In genomic region chr2:122243671-122244131, GRCm38 (mm10) we compare ENCODE assay signal across 7 mouse cellular contexts. TPM values are rescaled to one million over a fixed set of nuclear protein-coding genes. Genes with fewer than 3 reads are reported as not detected.
DNase-seq lines count a peak whose midpoint lies in the region; ATAC-seq lines count a peak whose summit lies in the region.

No protein-coding gene starts in this region.

- no peaks in the 10 kb centered on the region for H3K36me3 ChIP-seq in intestine, embryonic 16.5 days (ENCODE audit: control insufficient read depth, insufficient read depth, low read length)
- H3K36me3 ChIP-seq in midbrain, embryonic 11.5 days (ENCODE audit: control insufficient read depth, insufficient read depth, low read length), result no peaks in the 10 kb centered on the region

- H3K4me2 ChIP-seq in intestine, embryonic 16.5 days (ENCODE audit: low read depth, low read length), result no peak overlapping the region
- no peak overlapping the region for H3K4me2 ChIP-seq in midbrain, embryonic 11.5 days

- no peaks in the 10 kb centered on the region for H3K9me3 ChIP-seq in intestine, embryonic 16.5 days (ENCODE audit: control insufficient read depth, low read length)
- H3K9me3 ChIP-seq in midbrain, embryonic 11.5 days (ENCODE audit: control insufficient read depth, low read length), result no peaks in the 10 kb centered on the region

- WGBS in intestine, embryonic 16.5 days, result 7% methylated on average over 3 of the region's 3 CpGs
- WGBS in midbrain, embryonic 11.5 days, result 4% methylated on average over 3 of the region's 3 CpGs

- H3K4me3 ChIP-seq in intestine, embryonic 16.5 days (ENCODE audit: low read length), result no peak overlapping the region
- no peak overlapping the region for H3K4me3 ChIP-seq in midbrain, embryonic 11.5 days (ENCODE audit: low read depth, low read length)

- no peak overlapping the region for H3K27ac ChIP-seq in intestine, embryonic 16.5 days (ENCODE audit: low read length)
- H3K27ac ChIP-seq in midbrain, embryonic 11.5 days (ENCODE audit: low read depth, low read length), result no peak overlapping the region

- intact Hi-C loops in left cerebral cortex, postnatal 36 days (cut with DNase I), result loop anchor here (2.0 to 10.0 kb wide), 2 partner anchors 49 to 169 kb away; no protein-coding TSS in a partner anchor

- H3K4me1 ChIP-seq in intestine, embryonic 16.5 days (ENCODE audit: control insufficient read depth, insufficient read depth, low read length), result peaks cover 12% of the 10 kb centered on the region; the same call in 1 of the 2 replicates
- no peaks in the 10 kb centered on the region for H3K4me1 ChIP-seq in midbrain, embryonic 11.5 days (ENCODE audit: control insufficient read depth, insufficient read depth, low read length)

- peak; percentile 60 to 62 for DNase-seq in adrenal gland, adult 18-20 months (ENCODE audit: low spot score in 2 of 2)
- DNase-seq in embryo, embryonic 10.5 days (ENCODE audit: low spot score), result peak; percentile 88
- peak; percentile 58 to 70 for DNase-seq in left cerebral cortex, postnatal 36 days (ENCODE audit: low spot score in 2 of 2)
- DNase-seq in midbrain, embryonic 11.5 days (ENCODE audit: low spot score, missing footprints), result peak; percentile 94
- DNase-seq in right cerebral cortex, postnatal 4 days, result peak; percentile 51

- no peaks in the 10 kb centered on the region for H3K27me3 ChIP-seq in intestine, embryonic 16.5 days (replicated peaks; ENCODE audit: control insufficient read depth, insufficient read depth, low read length)
- H3K27me3 ChIP-seq in midbrain, embryonic 11.5 days (ENCODE audit: control insufficient read depth, insufficient read depth, low read length), result no peaks in the 10 kb centered on the region

- H3K9ac ChIP-seq in intestine, embryonic 16.5 days (ENCODE audit: low read depth, low read length), result no peak overlapping the region
- no peak overlapping the region for H3K9ac ChIP-seq in midbrain, embryonic 11.5 days (ENCODE audit: low read length)

- peak; percentile 95 for ATAC-seq in granulocyte monocyte progenitor cell, adult 5-6 weeks (replicated peaks; ENCODE audit: poor library complexity, severe bottlenecking)
- peak; percentile 44 for ATAC-seq in intestine, embryonic 16.5 days
- peak; percentile 83 for ATAC-seq in midbrain, embryonic 11.5 days (ENCODE audit: low FRiP score)

RNA-seq across cellular contexts. Expression of gene Sord, which starts 9.2 kb away (rescaled TPM):
- total RNA-seq in adrenal gland, adult 18-20 months (2021), result 10 to 100 TPM; 68.2 to 83.0 TPM
- 52.4 and 58.9 TPM in 2 replicates for total RNA-seq in granulocyte monocyte progenitor cell, adult 5-6 weeks (2014; fragmentation: Nextera tagmentation)
- 65.6 and 68.8 TPM in 2 replicates for total RNA-seq in granulocyte monocyte progenitor cell, adult 5-6 weeks (2017)
- polyA plus RNA-seq in intestine, embryonic 16.5 days (2015; fragmentation: Nextera tagmentation; extraction: Ambion mirVana), result 90.2 and 104 TPM in 2 replicates
- 10 to 100 TPM; 16.6 to 20.0 TPM for total RNA-seq in left cerebral cortex, postnatal 36 days (2021)
- polyA plus RNA-seq in midbrain, embryonic 11.5 days (2014; fragmentation: Nextera tagmentation; extraction: Ambion mirVana), result 34.2 and 38.1 TPM in 2 replicates

RNA-seq across cellular contexts. Expression of gene Duox2, which starts 54.5 kb away (rescaled TPM):
- under 1 TPM in 1 of 2 experiments, not detected in 1; 0.13 TPM for total RNA-seq in adrenal gland, adult 18-20 months (2021)
- not detected in 2 replicates for total RNA-seq in granulocyte monocyte progenitor cell, adult 5-6 weeks (2014; fragmentation: Nextera tagmentation)
- not detected in 2 replicates for total RNA-seq in granulocyte monocyte progenitor cell, adult 5-6 weeks (2017)
- polyA plus RNA-seq in intestine, embryonic 16.5 days (2015; fragmentation: Nextera tagmentation; extraction: Ambion mirVana), result 0.06 and 0.07 TPM in 2 replicates
- not detected for total RNA-seq in left cerebral cortex, postnatal 36 days (2021)
- 0.03 TPM in 1 of 2 replicates, not detected in the other for polyA plus RNA-seq in midbrain, embryonic 11.5 days (2014; fragmentation: Nextera tagmentation; extraction: Ambion mirVana)

RNA-seq across cellular contexts. Expression of gene Duoxa2, which starts 55.0 kb away (rescaled TPM):
- not detected for total RNA-seq in adrenal gland, adult 18-20 months (2021)
- total RNA-seq in granulocyte monocyte progenitor cell, adult 5-6 weeks (2014; fragmentation: Nextera tagmentation), result not detected in 2 replicates
- total RNA-seq in granulocyte monocyte progenitor cell, adult 5-6 weeks (2017), result not detected in 2 replicates
- polyA plus RNA-seq in intestine, embryonic 16.5 days (2015; fragmentation: Nextera tagmentation; extraction: Ambion mirVana), result 0.16 and 0.24 TPM in 2 replicates
- not detected for total RNA-seq in left cerebral cortex, postnatal 36 days (2021)
- not detected in 2 replicates for polyA plus RNA-seq in midbrain, embryonic 11.5 days (2014; fragmentation: Nextera tagmentation; extraction: Ambion mirVana)

RNA-seq across cellular contexts. Expression of gene Terb2, which starts 57.6 kb away (rescaled TPM):
- total RNA-seq in adrenal gland, adult 18-20 months (2021), result not detected
- total RNA-seq in granulocyte monocyte progenitor cell, adult 5-6 weeks (2014; fragmentation: Nextera tagmentation), result not detected in 2 replicates
- total RNA-seq in granulocyte monocyte progenitor cell, adult 5-6 weeks (2017), result not detected in 2 replicates
- polyA plus RNA-seq in intestine, embryonic 16.5 days (2015; fragmentation: Nextera tagmentation; extraction: Ambion mirVana), result not detected in 2 replicates
- not detected for total RNA-seq in left cerebral cortex, postnatal 36 days (2021)
- polyA plus RNA-seq in midbrain, embryonic 11.5 days (2014; fragmentation: Nextera tagmentation; extraction: Ambion mirVana), result not detected in 2 replicates

RNA-seq across cellular contexts. Expression of gene Patl2, which starts 57.7 kb away (rescaled TPM):
- not detected for total RNA-seq in adrenal gland, adult 18-20 months (2021)
- total RNA-seq in granulocyte monocyte progenitor cell, adult 5-6 weeks (2014; fragmentation: Nextera tagmentation), result not detected in 2 replicates
- not detected in 2 replicates for total RNA-seq in granulocyte monocyte progenitor cell, adult 5-6 weeks (2017)
- polyA plus RNA-seq in intestine, embryonic 16.5 days (2015; fragmentation: Nextera tagmentation; extraction: Ambion mirVana), result 0.07 TPM in 1 of 2 replicates, not detected in the other
- not detected for total RNA-seq in left cerebral cortex, postnatal 36 days (2021)
- not detected in 2 replicates for polyA plus RNA-seq in midbrain, embryonic 11.5 days (2014; fragmentation: Nextera tagmentation; extraction: Ambion mirVana)

Comparison
In these comparisons a context has a peak if more than half of its experiments do, and no peak if none do; other contexts are left out.
1. ATAC-seq: peak in every context shown above with its lines; median percentile 95 in granulocyte monocyte progenitor cell, adult 5-6 weeks; 83 in midbrain, embryonic 11.5 days; 44 in intestine, embryonic 16.5 days.